Mouse (Mus musculus) Patski (cell line): Measurements from ENCODE around the gene Hoxc12. TPM values are rescaled to one million over a fixed set of nuclear protein-coding genes. Genes with fewer than 3 reads are reported as not detected.

ENCODE experiments used
- ATAC-seq: fragments of 100-300 bp; one replicate; pipeline ENCODE4 v1.8.0; 2021
- CTCF ChIA-PET: fragments of 350-600 bp; sonication (Branson Sonifier 250); formaldehyde crosslinking; loops from one replicate; lab custom pipeline; 2022; ENCODE audit warnings: inconsistent platforms; lab: Charles Lee
- POLR2A ChIA-PET: fragments of 350-600 bp; sonication (Branson Sonifier 250); formaldehyde crosslinking; loops from one replicate; lab custom pipeline; 2022; ENCODE audit warnings: antibody characterized with exemption, inconsistent platforms; lab: Charles Lee
- DNase-seq: peaks from one replicate; pipeline ENCODE4 v3.0.0-alpha.2; 2011; ENCODE audit warnings: low read depth, low spot score
- H3K27me3 ChIP-seq: fragments of 371-371 bp; one replicate; pipeline ENCODE4 v1.5.1; 2021
- CTCF ChIP-seq: fragments of 100-300 bp; IDR thresholded peaks from one replicate; pipeline ENCODE4 v1.5.1; 2021
- in situ Hi-C: fragments of 300-500 bp; cut with MboI; formaldehyde crosslinking; loops from 3 replicates; pipeline ENCODE4 v1.11.1; 2018; ENCODE audit warnings: low pct_unique_long_range_greater_than_20kb, mixed read lengths
- polyA plus RNA-seq: library from polyadenylated mRNA; unstranded; gene quantifications from one replicate; pipeline ENCODE4 v1.2.3, GENCODE M21; 2021

Gene Hoxc12
- polyA plus RNA-seq, 1 experiment from 2014 or later = not detected

DNA sequence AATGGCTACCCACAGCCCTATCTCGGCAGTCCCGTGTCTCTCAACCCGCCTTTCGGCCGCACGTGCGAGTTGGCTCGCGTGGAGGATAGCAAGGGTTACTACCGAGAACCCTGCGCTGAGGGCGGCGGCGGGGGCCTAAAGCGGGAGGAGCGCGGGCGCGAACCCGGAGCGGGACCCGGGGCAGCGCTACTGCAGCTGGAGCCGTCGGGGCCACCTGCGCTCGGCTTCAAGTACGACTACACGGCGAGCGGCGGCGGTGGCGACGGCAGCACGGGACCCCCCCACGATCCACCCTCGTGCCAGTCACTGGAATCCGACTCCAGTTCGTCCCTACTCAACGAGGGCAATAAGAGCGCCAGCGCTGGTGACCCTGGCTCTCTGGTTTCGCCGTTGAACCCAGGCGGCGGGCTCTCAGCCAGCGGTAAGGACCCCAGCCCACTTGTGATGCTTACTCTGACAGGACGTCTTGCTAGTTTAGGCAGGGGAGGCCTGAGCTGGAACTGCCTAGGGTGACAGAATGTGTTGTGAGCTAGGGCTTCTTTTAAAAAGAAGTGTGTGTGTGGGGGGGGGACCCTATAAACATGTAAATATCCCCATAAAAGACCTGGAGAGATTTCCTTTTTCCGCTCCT is 594 bp downstream of the Hoxc12 start:
- in situ Hi-C loops = no loop called here
- no peak for TF ChIP-seq CTCF
- ChIA-PET CTCF (no interaction called here), POLR2A (no interaction called here)
- DNase-seq (no peak), ATAC-seq (no peak)
- H3K27me3 ChIP-seq = peaks cover 6% of the 10 kb centered on the region

DNA sequence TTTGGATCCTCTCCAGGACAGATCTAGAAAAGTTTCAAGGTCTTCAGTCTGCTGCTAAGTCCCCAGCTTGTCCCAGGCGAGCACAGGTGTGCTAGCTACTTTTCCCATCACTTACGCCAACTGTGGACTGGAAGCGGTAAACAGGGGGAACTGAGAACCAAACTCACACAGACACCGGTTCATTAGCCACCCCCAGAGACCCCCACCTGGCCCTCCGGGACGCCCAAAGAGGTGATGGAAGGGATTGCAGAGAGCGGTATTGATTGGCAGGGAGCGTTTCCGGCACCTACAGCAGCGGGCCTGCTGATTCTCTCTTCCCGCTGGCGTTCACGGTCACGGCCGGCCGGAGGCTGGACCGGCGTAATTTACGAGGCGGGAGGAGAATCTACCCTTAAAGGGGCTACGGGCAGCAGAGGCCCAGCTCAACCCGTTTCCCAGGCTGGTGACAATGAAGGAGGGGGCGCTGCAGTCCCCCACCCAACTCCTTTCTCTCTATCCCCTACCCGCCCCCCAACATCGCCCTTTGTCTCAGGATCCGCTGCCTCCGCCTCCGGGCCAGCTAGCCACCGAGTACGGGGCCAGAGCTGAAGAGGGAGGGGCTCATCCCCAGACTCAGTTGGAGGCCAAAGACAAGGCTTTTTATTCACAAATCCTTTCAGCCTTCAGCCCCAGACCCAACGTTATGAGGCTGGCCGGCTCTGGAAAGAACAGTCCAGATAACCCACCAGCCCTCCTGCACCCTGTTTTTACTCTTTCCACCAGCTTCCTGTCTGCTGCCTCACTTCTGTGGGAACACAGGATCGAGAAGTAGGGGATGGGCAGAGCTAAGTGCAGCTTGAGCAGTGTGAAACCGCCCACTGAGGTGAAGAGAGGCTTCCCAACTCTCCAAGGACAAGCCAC is 2.9 kb downstream of the Hoxc12 start:
- no peak for DNase-seq
- POLR2A ChIA-PET = no interaction called here
- in situ Hi-C loops = no loop called here
- H3K27me3 ChIP-seq = peaks cover 14% of the 10 kb centered on the region
- no peak for ATAC-seq
- TF ChIP-seq CTCF = no peak
- CTCF ChIA-PET = interaction anchor here (0.9 to 1.4 kb wide), 2 partner anchors 13 to 28 kb away, joined by 3 to 4 read pairs; partner anchors contain the start of genes Hoxc10 and Hoxc5

DNA sequence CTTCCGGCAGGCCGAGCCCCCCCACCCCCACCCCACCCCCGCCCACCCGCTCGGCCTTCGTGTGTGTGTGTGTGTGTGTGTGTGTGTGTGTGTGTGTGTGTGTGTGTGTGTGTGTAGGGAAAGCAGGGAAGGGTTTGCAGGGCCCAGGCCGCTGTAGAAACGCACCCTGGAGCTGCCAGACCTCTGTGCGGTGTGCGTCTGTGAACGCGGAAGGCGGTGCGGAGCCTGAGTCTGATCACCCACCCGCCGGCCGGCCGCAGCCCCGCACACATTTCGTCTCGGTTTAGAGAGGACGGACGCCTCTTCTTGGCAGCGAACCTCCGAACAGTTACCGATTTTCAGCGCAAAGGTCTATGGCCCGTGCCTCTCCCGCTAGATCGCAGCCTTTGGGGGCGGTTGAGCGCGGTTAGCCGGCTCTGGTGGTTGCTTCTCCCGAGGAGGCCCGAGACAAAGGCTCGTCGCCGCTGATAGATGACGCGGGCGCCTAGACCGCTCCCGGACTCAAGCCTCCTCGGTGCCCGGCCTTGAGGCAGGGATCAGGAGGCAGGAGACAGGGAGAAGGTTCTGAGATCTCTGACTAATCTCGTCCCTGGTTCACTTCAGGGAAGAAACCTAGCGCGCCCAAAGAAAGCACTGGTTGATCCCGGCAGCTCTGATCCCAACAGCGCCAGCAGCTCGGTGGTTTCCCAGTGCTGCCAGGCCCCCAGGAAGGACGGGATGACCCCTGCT is 6.3 kb downstream of the Hoxc12 start:
- TF ChIP-seq CTCF = no peak
- peaks cover 11% of the 10 kb centered on the region for H3K27me3 ChIP-seq
- ATAC-seq (peak; percentile 24), DNase-seq (no peak)
- in situ Hi-C loops = no loop called here
- CTCF ChIA-PET = no interaction called here
- POLR2A ChIA-PET = interaction anchor here (0.6 kb wide), 1 partner anchor 161 kb away, joined by 3 read pairs; no protein-coding TSS in a partner anchor

DNA sequence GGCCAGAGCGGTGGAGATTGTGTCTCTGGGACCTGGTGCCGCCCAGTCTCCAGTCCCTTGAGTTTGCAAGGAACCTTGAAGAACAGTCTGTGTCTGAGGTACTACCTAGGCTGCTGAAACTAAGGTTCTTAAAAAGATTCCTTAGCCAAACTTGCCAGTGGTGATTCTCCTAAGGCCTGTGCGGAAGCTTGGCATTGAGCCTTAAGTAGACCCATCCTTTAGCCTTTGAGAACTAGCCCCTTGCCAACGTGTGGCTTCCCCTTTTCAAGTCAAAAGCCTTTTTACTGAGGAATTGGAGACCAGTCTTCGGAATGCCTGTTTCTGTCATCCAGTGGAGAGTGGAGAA is 6.9 kb downstream of the Hoxc12 start:
- ATAC-seq (no peak), DNase-seq (no peak)
- no peak for TF ChIP-seq CTCF
- in situ Hi-C loops = no loop called here
- ChIA-PET CTCF (no interaction called here), POLR2A (no interaction called here)
- H3K27me3 ChIP-seq = peaks cover 11% of the 10 kb centered on the region

DNA sequence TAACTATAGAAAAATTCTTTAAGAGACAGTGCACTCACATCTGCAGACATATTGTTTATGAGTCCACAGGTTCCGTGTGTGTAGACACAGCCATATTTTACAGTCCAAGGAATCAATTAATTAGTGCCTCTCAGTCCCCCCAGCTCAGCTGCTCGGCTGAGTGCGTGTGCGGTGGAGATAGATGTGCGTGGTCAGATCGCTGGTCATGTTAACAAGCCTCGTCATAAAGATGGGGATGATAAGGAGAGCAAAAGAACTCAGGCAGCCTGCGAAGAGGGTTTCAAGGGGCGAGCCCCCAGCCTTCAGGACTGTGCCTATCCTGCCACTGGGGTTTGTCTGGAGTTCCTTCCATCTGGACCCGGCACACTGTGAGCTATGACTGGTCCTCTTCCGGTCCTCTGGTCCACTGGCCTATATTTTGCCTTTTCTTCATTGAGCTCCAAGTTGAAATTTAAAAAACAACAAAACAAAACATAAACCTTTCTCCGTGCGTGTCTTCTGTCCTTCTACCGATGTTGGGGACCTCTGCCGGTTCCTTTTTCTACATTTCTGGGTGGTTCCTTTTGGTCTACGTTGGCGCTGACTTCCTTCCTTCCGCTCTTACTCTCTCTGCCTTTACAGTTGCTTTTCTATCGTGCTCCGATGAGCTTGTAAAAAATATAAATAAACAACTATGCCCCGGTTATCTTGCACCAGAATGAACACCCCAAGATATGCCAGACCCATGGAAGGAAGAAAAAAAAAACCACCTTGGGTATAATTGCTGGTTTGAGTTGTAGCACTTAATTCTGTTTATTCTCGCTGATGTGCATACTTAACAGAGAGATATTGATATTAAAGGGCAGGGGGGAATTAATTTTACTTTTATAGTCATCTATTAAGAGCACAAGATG is 8.9 kb downstream of the Hoxc12 start:
- in situ Hi-C loops = loop anchor here (5.0 kb wide), 1 partner anchor 188 kb away; no protein-coding TSS in a partner anchor
- H3K27me3 ChIP-seq = peaks cover 11% of the 10 kb centered on the region
- ChIA-PET CTCF (interaction anchor here (1.8 kb wide), 1 partner anchor 20 kb away, joined by 5 read pairs; no protein-coding TSS in a partner anchor), POLR2A (no interaction called here)
- DNase-seq = no peak
- no peak for TF ChIP-seq CTCF
- no peak for ATAC-seq

DNA sequence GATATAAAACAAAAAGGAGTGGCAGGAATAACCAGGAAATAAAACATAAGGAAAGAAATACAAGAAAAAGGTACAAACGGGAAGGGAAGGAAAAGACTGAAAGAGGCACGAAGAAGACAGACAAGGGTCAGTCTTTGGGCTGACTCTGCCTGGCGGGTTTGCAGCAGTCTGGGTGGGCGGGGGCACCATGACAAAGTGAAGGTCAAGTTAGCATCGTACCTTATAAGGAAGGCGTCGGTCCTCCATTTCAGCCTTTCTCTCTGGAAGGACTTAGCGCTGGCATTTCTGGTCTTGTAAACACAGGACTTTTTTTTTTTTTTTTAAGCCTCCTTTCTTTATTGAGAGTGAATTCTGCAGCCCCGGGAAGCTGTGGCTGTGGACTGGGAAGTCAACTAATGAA is 10.7 kb downstream of the Hoxc12 start:
- no peak for TF ChIP-seq CTCF
- peaks cover 11% of the 10 kb centered on the region for H3K27me3 ChIP-seq
- no peak for ATAC-seq
- in situ Hi-C loops = loop anchor here (5.0 kb wide), 1 partner anchor 190 kb away; no protein-coding TSS in a partner anchor
- DNase-seq = no peak
- POLR2A ChIA-PET = interaction anchor here (0.5 kb wide), 1 partner anchor 311 kb away, joined by 3 read pairs; no protein-coding TSS in a partner anchor
- CTCF ChIA-PET = interaction anchor here (1.0 kb wide), 1 partner anchor 231 kb away, joined by 3 read pairs; no protein-coding TSS in a partner anchor

DNA sequence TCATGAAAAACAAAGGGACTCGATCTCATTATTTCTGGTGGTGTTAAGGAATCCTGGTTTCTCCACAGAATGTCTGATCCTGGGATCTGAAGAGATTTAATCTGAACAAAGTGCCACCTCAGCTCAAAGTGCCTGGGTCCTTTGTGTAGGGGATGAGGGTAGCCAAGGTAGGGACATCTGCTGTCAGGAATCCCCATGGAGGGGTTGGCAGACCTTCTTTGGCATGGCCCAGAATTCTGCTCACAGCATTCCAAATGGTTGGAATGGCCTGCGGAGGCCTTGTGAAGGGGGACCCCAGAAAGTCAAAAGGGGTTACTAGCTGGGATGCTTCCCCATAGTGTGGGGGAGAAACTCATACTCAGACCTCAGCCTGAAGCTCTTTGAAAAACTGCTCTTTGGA is 12.3 kb downstream of the Hoxc12 start:
- H3K27me3 ChIP-seq = peaks cover 19% of the 10 kb centered on the region
- ChIA-PET POLR2A (no interaction called here), CTCF (no interaction called here)
- DNase-seq = no peak
- in situ Hi-C loops = loop anchor here (5.0 kb wide), 1 partner anchor 192 kb away; no protein-coding TSS in a partner anchor
- ATAC-seq = no peak
- no peak for TF ChIP-seq CTCF

DNA sequence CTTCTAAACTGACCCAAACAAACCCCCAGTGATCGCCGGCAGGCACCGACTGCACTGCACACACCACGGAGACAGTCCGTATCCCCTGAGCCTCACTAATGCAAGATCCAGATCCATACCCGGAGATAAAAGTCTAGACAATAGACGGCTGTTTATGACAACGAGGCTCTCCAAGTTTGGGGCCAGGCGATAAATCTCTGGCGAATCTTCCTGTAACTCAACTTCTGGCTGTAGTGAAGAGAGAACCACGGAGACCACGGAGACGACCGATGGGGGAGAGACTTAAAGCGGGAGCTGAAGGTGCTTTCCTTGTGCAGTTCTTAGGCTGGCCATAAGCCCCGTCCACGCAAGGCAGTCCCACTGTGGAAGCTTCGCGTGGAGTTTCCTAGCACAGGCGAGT is 13.1 kb downstream of the Hoxc12 start:
- in situ Hi-C loops = loop anchor here (5.0 kb wide), 1 partner anchor 192 kb away; no protein-coding TSS in a partner anchor
- TF ChIP-seq CTCF = no peak
- POLR2A ChIA-PET = no interaction called here
- no peak for DNase-seq
- no peak for ATAC-seq
- CTCF ChIA-PET = no interaction called here
- H3K27me3 ChIP-seq = peaks cover 23% of the 10 kb centered on the region

DNA sequence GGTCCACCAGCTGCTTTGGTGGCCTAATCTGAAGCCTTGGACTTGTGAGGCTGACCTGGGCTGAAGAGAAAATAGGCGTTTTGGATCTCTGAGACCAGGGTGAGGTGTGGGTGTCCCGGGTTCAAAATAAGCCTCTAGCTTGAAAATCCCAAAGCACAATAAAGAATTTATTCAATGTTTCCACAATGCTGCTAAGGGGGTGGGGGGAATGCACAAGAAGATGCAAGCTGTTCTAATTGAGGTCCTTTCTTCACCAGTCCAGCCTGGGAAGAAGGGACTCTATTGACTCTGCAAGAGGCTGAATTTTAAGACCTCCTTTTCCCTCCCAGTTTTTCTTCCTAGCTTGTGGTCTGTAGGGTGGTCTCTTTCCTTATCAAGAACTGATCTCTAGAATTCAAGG is 14.3 kb downstream of the Hoxc12 start:
- in situ Hi-C loops = no loop called here
- peaks cover 28% of the 10 kb centered on the region for H3K27me3 ChIP-seq
- ChIA-PET CTCF (no interaction called here), POLR2A (no interaction called here)
- DNase-seq (no peak), ATAC-seq (no peak)
- no peak for TF ChIP-seq CTCF
